Mouse (Mus musculus): ENCODE measurements at regions not wholly inside any gene's neighbourhood (a gene's known extent, or its start where the extent isn't known, plus 50 kb on each side); places are given as distances from the start of the nearest gene placed in this dataset.

DNA sequence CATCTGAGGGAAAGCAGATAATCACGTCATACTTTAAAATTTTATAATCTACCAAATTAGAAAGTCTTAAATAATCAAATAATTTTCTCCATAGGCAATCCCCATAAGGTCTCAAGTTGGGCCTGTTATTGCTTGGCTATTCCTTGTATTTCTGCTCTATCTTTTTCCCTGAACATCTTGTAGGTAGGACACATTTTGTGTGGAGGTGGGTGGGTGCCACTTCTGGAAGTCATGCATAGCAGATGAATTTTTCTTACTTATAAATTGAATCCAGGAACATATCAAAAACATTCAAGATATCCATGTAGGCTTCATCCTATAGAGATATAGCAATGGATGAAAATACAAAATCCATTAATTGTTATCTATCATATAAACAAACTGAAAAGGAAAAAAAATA is 1418.7 kb downstream of the Cdh11 start:
- Histone ChIP-seq H3K27ac (ENCODE audit: low read depth) (no peak overlapping the region), H3K4me1 (ENCODE audit: insufficient read depth) (no peaks in the 10 kb centered on the region), H3K4me3 (ENCODE audit: low read depth, low read length) (no peak overlapping the region), H3K27me3 (ENCODE audit: insufficient read depth, low read length) (no peaks in the 10 kb centered on the region), H3K4me2 (no peak overlapping the region), H3K9me3 (ENCODE audit: low read depth, low read length) (no peaks in the 10 kb centered on the region), H3K36me3 (ENCODE audit: insufficient read depth) (no peaks in the 10 kb centered on the region), H3K9ac (no peak overlapping the region)
- DNase-seq = no peak
- no peak for TF ChIP-seq CTCF (IDR thresholded peaks at IDR 0.05; ENCODE audit: low read depth)
- WGBS = 66% methylated on average over 1 of the region's 1 CpGs
- ATAC-seq (ENCODE audit: insufficient read depth) = no peak

DNA sequence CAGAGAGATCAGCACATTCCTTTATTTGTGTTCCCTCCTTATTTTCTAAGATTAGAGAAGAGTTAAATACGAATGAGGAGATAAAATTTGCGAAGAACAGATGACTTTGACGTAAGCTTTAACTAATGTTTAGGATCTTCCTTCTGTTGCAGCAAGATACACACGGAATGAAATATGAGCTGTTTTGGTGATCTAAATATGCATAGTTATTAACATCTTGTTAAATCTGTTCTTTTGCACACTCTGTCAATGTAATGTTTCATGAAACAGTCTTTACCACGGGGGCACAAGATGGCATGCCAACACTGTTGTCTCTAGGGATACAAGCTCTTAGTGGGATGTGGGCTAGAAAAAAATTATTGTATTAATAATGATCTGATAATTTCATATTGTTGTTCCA is 1434.6 kb downstream of the Cdh11 start:
- no peak overlapping the region for H3K4me3 ChIP-seq (ENCODE audit: low read depth, low read length)
- no peak overlapping the region for H3K27ac ChIP-seq (ENCODE audit: low read depth)
- no peaks in the 10 kb centered on the region for H3K27me3 ChIP-seq (ENCODE audit: insufficient read depth, low read length)
- H3K36me3 ChIP-seq (ENCODE audit: insufficient read depth) = no peaks in the 10 kb centered on the region
- 52% methylated on average over 5 of the region's 5 CpGs for WGBS
- TF ChIP-seq CTCF (IDR thresholded peaks at IDR 0.05; ENCODE audit: low read depth) = no peak
- H3K9ac ChIP-seq = no peak overlapping the region
- H3K4me1 ChIP-seq (ENCODE audit: insufficient read depth) = no peaks in the 10 kb centered on the region
- H3K4me2 ChIP-seq = no peak overlapping the region
- ATAC-seq (ENCODE audit: insufficient read depth) = no peak
- no peak for DNase-seq
- no peaks in the 10 kb centered on the region for H3K9me3 ChIP-seq (ENCODE audit: low read depth, low read length)

DNA sequence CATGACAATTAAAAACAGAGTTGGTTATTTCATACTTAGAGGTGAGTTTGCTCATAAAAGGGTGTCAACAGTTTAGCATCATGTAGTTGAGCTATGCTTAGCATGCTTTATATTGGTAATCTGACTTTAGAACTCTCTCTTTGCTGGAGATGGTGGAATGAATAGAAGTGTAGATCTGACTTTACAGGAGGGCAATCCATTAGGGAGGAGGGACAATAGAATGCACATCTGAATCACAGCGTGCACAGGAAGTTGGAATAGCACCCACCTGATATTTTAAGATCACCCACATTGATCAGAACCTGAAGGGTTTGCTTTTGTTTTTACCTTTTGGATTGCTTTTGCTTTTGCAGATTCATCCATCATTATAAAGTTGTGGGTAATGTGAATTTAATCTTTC is 1435.7 kb downstream of the Cdh11 start:
- WGBS = 64% methylated on average over 1 of the region's 1 CpGs
- H3K27ac ChIP-seq (ENCODE audit: low read depth) = no peak overlapping the region
- no peak overlapping the region for H3K4me2 ChIP-seq
- ATAC-seq (ENCODE audit: insufficient read depth) (no peak), DNase-seq (no peak)
- H3K36me3 ChIP-seq (ENCODE audit: insufficient read depth) = no peaks in the 10 kb centered on the region
- no peaks in the 10 kb centered on the region for H3K27me3 ChIP-seq (ENCODE audit: insufficient read depth, low read length)
- no peaks in the 10 kb centered on the region for H3K9me3 ChIP-seq (ENCODE audit: low read depth, low read length)
- H3K4me3 ChIP-seq (ENCODE audit: low read depth, low read length) = no peak overlapping the region
- no peak for TF ChIP-seq CTCF (IDR thresholded peaks at IDR 0.05; ENCODE audit: low read depth)
- H3K4me1 ChIP-seq (ENCODE audit: insufficient read depth) = no peaks in the 10 kb centered on the region
- no peak overlapping the region for H3K9ac ChIP-seq

DNA sequence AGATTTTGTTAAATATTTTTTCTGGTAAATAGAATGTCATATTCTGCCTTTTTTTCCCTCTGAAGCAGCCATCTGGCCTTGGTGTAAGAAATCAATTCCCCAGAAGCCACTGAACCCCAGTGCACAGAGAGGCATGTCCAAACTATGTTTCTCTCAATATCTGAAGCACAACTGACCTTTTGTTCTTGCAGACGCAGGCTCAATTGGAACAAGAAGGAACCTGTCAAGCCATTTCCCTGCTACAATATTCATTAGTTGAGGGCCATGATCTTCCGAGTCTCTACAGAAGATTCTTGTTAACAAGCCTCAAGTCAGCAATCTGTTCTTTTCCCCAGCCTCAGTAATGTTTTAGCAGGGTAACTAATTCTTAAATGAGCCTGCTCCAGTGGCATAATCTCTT is 1456.2 kb downstream of the Cdh11 start:
- no peaks in the 10 kb centered on the region for H3K27me3 ChIP-seq (ENCODE audit: insufficient read depth, low read length)
- no peak overlapping the region for H3K4me3 ChIP-seq (ENCODE audit: low read depth, low read length)
- H3K36me3 ChIP-seq (ENCODE audit: insufficient read depth) = no peaks in the 10 kb centered on the region
- H3K4me2 ChIP-seq = no peak overlapping the region
- no peak for DNase-seq
- H3K9me3 ChIP-seq (ENCODE audit: low read depth, low read length) = no peaks in the 10 kb centered on the region
- no peak for ATAC-seq (ENCODE audit: insufficient read depth)
- H3K9ac ChIP-seq = no peak overlapping the region
- no peaks in the 10 kb centered on the region for H3K4me1 ChIP-seq (ENCODE audit: insufficient read depth)
- WGBS = 52% methylated on average over 2 of the region's 2 CpGs
- no peak overlapping the region for H3K27ac ChIP-seq (ENCODE audit: low read depth)
- TF ChIP-seq CTCF (IDR thresholded peaks at IDR 0.05; ENCODE audit: low read depth) = no peak

DNA sequence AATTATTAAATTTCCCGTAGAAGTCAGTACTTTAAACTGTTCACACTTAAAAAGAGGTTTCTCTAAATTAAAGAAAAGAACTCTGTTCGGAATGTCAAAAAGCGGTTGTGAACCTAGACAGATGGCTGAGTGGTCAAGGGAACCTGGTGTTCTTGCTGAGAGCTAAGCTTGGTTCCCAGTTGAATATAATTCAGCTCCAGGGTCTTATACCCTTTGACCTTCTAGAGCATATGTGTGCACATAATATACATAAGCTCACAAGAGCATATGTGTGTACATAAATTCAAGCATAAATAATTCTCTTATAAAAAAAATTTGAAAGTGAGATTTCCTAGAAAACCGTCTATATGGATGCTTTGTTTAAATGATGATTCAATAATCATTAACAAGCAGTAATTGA is 1456.7 kb downstream of the Cdh11 start:
- 69% methylated on average over 4 of the region's 4 CpGs for WGBS
- ATAC-seq (ENCODE audit: insufficient read depth) (no peak), DNase-seq (no peak)
- H3K4me2 ChIP-seq = no peak overlapping the region
- no peak for TF ChIP-seq CTCF (IDR thresholded peaks at IDR 0.05; ENCODE audit: low read depth)
- H3K27ac ChIP-seq (ENCODE audit: low read depth) = no peak overlapping the region
- no peaks in the 10 kb centered on the region for H3K9me3 ChIP-seq (ENCODE audit: low read depth, low read length)
- no peak overlapping the region for H3K4me3 ChIP-seq (ENCODE audit: low read depth, low read length)
- no peaks in the 10 kb centered on the region for H3K36me3 ChIP-seq (ENCODE audit: insufficient read depth)
- H3K4me1 ChIP-seq (ENCODE audit: insufficient read depth) = no peaks in the 10 kb centered on the region
- no peaks in the 10 kb centered on the region for H3K27me3 ChIP-seq (ENCODE audit: insufficient read depth, low read length)
- no peak overlapping the region for H3K9ac ChIP-seq

DNA sequence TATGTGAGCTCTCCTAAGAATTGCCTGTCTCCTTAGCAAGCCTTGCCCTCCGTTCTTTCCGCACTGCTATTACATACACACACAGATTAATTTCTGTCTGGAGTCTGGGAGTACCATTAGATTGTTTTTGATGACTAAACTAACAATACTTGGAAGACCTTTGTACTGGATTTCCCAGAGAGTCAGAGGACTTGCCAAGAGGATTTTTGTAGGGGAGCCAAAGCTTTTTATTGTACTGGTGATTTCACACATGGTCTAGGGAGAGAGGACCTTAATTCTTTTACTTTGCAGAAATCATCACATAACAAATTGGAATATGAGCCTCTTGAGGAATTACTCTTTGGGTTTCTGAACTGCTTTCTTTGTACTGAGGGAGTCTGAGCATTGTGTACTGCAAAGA is 1486.9 kb downstream of the Cdh11 start:
- H3K4me2 ChIP-seq = no peak overlapping the region
- H3K4me3 ChIP-seq (ENCODE audit: low read depth, low read length) = no peak overlapping the region
- no peaks in the 10 kb centered on the region for H3K4me1 ChIP-seq (ENCODE audit: insufficient read depth)
- DNase-seq (no peak), ATAC-seq (ENCODE audit: insufficient read depth) (no peak)
- no peak overlapping the region for H3K27ac ChIP-seq (ENCODE audit: low read depth)
- no peak overlapping the region for H3K9ac ChIP-seq
- H3K9me3 ChIP-seq (ENCODE audit: low read depth, low read length) = no peaks in the 10 kb centered on the region
- no peaks in the 10 kb centered on the region for H3K36me3 ChIP-seq (ENCODE audit: insufficient read depth)
- no peaks in the 10 kb centered on the region for H3K27me3 ChIP-seq (ENCODE audit: insufficient read depth, low read length)
- TF ChIP-seq CTCF (IDR thresholded peaks at IDR 0.05; ENCODE audit: low read depth) = no peak
- WGBS = 51% methylated on average over 2 of the region's 2 CpGs

DNA sequence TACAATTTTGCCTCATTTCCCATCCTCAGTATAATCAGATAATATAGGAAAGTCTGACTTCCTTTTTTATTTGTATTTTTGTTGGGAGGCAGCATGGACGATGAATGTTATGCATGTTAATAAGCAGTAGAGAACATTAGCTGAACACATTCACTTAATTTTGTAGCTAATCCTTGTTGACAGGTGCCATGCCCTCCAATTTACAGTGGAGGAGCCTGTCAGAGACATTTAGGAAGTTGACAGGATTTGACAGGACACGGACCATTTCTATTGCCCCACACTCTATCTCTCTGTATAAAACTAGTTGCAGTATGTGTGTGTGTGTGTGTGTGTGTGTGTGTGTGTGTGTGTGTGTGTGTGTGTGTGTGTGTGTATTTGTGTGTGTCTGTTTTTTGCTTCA is 1495.4 kb downstream of the Cdh11 start:
- Histone ChIP-seq H3K27me3 (ENCODE audit: insufficient read depth, low read length) (no peaks in the 10 kb centered on the region), H3K9ac (no peak overlapping the region), H3K4me2 (no peak overlapping the region), H3K36me3 (ENCODE audit: insufficient read depth) (no peaks in the 10 kb centered on the region), H3K4me1 (ENCODE audit: insufficient read depth) (no peaks in the 10 kb centered on the region), H3K9me3 (ENCODE audit: low read depth, low read length) (no peaks in the 10 kb centered on the region), H3K4me3 (ENCODE audit: low read depth, low read length) (no peak overlapping the region), H3K27ac (ENCODE audit: low read depth) (no peak overlapping the region)
- TF ChIP-seq CTCF (IDR thresholded peaks at IDR 0.05; ENCODE audit: low read depth) = no peak
- 78% methylated on average over 2 of the region's 2 CpGs for WGBS
- DNase-seq (no peak), ATAC-seq (ENCODE audit: insufficient read depth) (no peak)

DNA sequence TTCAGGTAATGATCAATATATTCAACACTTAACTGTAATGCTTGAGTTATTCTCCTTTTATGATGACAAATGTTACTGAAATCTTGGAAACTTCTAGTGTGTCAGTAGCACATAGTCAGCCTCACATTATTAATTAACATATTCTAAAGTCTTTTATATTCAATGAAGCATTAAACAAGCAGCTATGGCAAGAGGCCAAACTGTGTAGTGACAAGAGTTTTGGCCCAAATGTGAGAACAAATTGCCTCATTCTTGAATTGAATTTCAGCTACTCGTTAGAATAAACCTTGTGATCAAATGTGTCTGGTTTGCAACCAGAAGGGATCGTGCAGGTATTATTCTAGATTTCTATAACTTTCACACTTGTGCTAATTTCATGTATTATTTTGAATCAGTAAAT is 1542.8 kb downstream of the Cdh11 start:
- 80% methylated on average over 2 of the region's 2 CpGs for WGBS
- no peak overlapping the region for H3K27ac ChIP-seq (ENCODE audit: low read depth)
- TF ChIP-seq CTCF (IDR thresholded peaks at IDR 0.05; ENCODE audit: low read depth) = no peak
- no peak for DNase-seq
- no peak overlapping the region for H3K4me3 ChIP-seq (ENCODE audit: low read depth, low read length)
- H3K4me2 ChIP-seq = no peak overlapping the region
- no peaks in the 10 kb centered on the region for H3K27me3 ChIP-seq (ENCODE audit: insufficient read depth, low read length)
- no peaks in the 10 kb centered on the region for H3K9me3 ChIP-seq (ENCODE audit: low read depth, low read length)
- H3K9ac ChIP-seq = no peak overlapping the region
- H3K4me1 ChIP-seq (ENCODE audit: insufficient read depth) = no peaks in the 10 kb centered on the region
- ATAC-seq (ENCODE audit: insufficient read depth) = no peak
- H3K36me3 ChIP-seq (ENCODE audit: insufficient read depth) = no peaks in the 10 kb centered on the region

Data from lung, embryonic 14.5 days (tissue).